Mouse (Mus musculus) embryonic facial prominence, embryonic 13.5 days (tissue): ENCODE measurements around the gene Agrp. TPM values are rescaled to one million over a fixed set of nuclear protein-coding genes. Genes with fewer than 3 reads are reported as not detected.

Experiments
- microRNA counts: library from miRNA; unstranded; fragments of <30 nt; microRNA quantifications from one replicate; lab custom pipeline; 2016
- microRNA-seq: library from miRNA; unstranded; fragments of <30 nt; microRNA quantifications from one replicate; pipeline ENCODE4, GENCODE M21; 2016
- polyA plus RNA-seq: library from polyadenylated mRNA; unstranded; fragments of >200 nt; fragmentation: Nextera tagmentation; extraction: Ambion mirVana; gene quantifications from 2 replicates; pipeline ENCODE4 v1.2.1, GENCODE M21; 2015

The Agrp gene
- polyA plus RNA-seq, 1 experiment from 2014 or later: 0.90 TPM

MicroRNAs within 50 kb of the gene (microRNA counts, 519-probe panel; counts per million panel counts)
- microRNA mmu-miR-1966 (lab: Ali Mortazavi, UCI): 2,993 counts per million, percentile 69 among the panel's probes with 10 or more counts

Small RNA genes within 50 kb of the gene (microRNA-seq; reads per million reads assigned to microRNA genes)
- gene Mir1966: not detected

Other genes with a start within 250 kb of the Agrp start
- not detected in 2 replicates for gene Kctd19, start 223.9 kb downstream of the Agrp start, polyA plus RNA-seq
- gene Lrrc36, start 223.8 kb downstream of the Agrp start, polyA plus RNA-seq: 0.22 TPM in 1 of 2 replicates, not detected in the other
- 18.7 and 23.1 TPM in 2 replicates for gene Tppp3, start 165.9 kb downstream of the Agrp start, polyA plus RNA-seq
- gene Zdhhc1, start 140.5 kb downstream of the Agrp start, polyA plus RNA-seq: 52.2 and 53.3 TPM in 2 replicates
- gene Hsd11b2, start 118.6 kb downstream of the Agrp start, polyA plus RNA-seq: 0.87 and 1.1 TPM in 2 replicates
- gene Atp6v0d1, start 71.3 kb downstream of the Agrp start, polyA plus RNA-seq: 78.4 and 80.4 TPM in 2 replicates
- gene Ripor1, start 32.1 kb downstream of the Agrp start, polyA plus RNA-seq: 18.6 and 18.7 TPM in 2 replicates
- gene Ctcf, start 825 bp downstream of the Agrp start, polyA plus RNA-seq: 136 and 146 TPM in 2 replicates
- gene Carmil2, start 48.9 kb upstream of the Agrp start, polyA plus RNA-seq: 0.61 and 0.84 TPM in 2 replicates
- gene Acd, start 63.7 kb upstream of the Agrp start, polyA plus RNA-seq: 72.3 and 84.3 TPM in 2 replicates
- gene Pard6a, start 63.8 kb upstream of the Agrp start, polyA plus RNA-seq: 18.9 and 21.5 TPM in 2 replicates
- 0.25 and 0.36 TPM in 2 replicates for gene 4933405L10Rik, start 70.3 kb upstream of the Agrp start, polyA plus RNA-seq
- 28.6 and 34.5 TPM in 2 replicates for gene Enkd1, start 70.8 kb upstream of the Agrp start, polyA plus RNA-seq
- 26.0 and 27.5 TPM in 2 replicates for gene Gfod2, start 121.3 kb upstream of the Agrp start, polyA plus RNA-seq
- 15.1 and 17.8 TPM in 2 replicates for gene Ranbp10, start 190.0 kb upstream of the Agrp start, polyA plus RNA-seq
- 0.21 and 0.24 TPM in 2 replicates for gene Tsnaxip1, start 190.3 kb upstream of the Agrp start, polyA plus RNA-seq
- 56.0 and 58.7 TPM in 2 replicates for gene Cenpt, start 215.9 kb upstream of the Agrp start, polyA plus RNA-seq
- gene Thap11, start 217.7 kb upstream of the Agrp start, polyA plus RNA-seq: 73.5 and 77.5 TPM in 2 replicates
- 191 and 275 TPM in 2 replicates for gene Nutf2, start 223.2 kb upstream of the Agrp start, polyA plus RNA-seq
- gene Edc4, start 243.5 kb upstream of the Agrp start, polyA plus RNA-seq: 54.1 and 58.3 TPM in 2 replicates